Mouse (Mus musculus): ENCODE results near the gene Gm9611. TPM values are rescaled to one million over a fixed set of nuclear protein-coding genes. Genes with fewer than 3 reads are reported as not detected.
"Not testable (repeated sequence)": the region's sequence is repeated elsewhere in the genome, so short reads cannot be mapped to it uniquely, and the experiment has no call there.

The Gm9611 gene
- not detected in 2 replicates for polyA plus RNA-seq (2015; fragmentation: Nextera tagmentation; extraction: Ambion mirVana)

- not testable (repeated sequence) for H3K27ac ChIP-seq (ENCODE audit: low read length); H3K9ac ChIP-seq (ENCODE audit: low read length); H3K4me2 ChIP-seq (ENCODE audit: low read depth, low read length); H3K4me1 ChIP-seq (replicated peaks; ENCODE audit: control insufficient read depth, insufficient read depth, low read length); ATAC-seq (ENCODE audit: low read depth); H3K27me3 ChIP-seq (ENCODE audit: control insufficient read depth, insufficient read depth, low read depth, low read length); H3K9me3 ChIP-seq (ENCODE audit: control insufficient read depth, low read length); H3K4me3 ChIP-seq (ENCODE audit: low read length); H3K36me3 ChIP-seq (ENCODE audit: control insufficient read depth, insufficient read depth, low read length)
- WGBS: 67% methylated on average over 1 of the region's 3 CpGs
These were observed at the start of gene Gm9611 for GRCm38 (mm10) chr14:42297258-42297657. Gene Gm9611, minus strand, starts transcription at chr14:42297358.

- not testable (repeated sequence) for ATAC-seq (ENCODE audit: low read depth); H3K4me1 ChIP-seq (replicated peaks; ENCODE audit: control insufficient read depth, insufficient read depth, low read length); H3K27ac ChIP-seq (ENCODE audit: low read length); H3K9me3 ChIP-seq (ENCODE audit: control insufficient read depth, low read length); H3K36me3 ChIP-seq (ENCODE audit: control insufficient read depth, insufficient read depth, low read length); H3K4me3 ChIP-seq (ENCODE audit: low read length); H3K4me2 ChIP-seq (ENCODE audit: low read depth, low read length); H3K27me3 ChIP-seq (ENCODE audit: control insufficient read depth, insufficient read depth, low read depth, low read length); H3K9ac ChIP-seq (ENCODE audit: low read length)
- no CpG with 5 or more reads among the region's 1 CpGs for whole genome bisulfite sequencing
These were observed 12.8 kb upstream of the Gm9611 start, which contains the start of gene Gm7995 for GRCm38 (mm10) chr14:42309910-42310309. Gene Gm7995, plus strand, starts transcription at chr14:42310210.

- H3K27ac ChIP-seq (ENCODE audit: low read length); H3K4me3 ChIP-seq (ENCODE audit: low read length); H3K9me3 ChIP-seq (ENCODE audit: control insufficient read depth, low read length); H3K4me2 ChIP-seq (ENCODE audit: low read depth, low read length); H3K27me3 ChIP-seq (ENCODE audit: control insufficient read depth, insufficient read depth, low read depth, low read length); H3K36me3 ChIP-seq (ENCODE audit: control insufficient read depth, insufficient read depth, low read length); H3K9ac ChIP-seq (ENCODE audit: low read length); H3K4me1 ChIP-seq (replicated peaks; ENCODE audit: control insufficient read depth, insufficient read depth, low read length); ATAC-seq (ENCODE audit: low read depth): not testable (repeated sequence)
- WGBS: no CpG with 5 or more reads among the region's 3 CpGs
These were observed 37.2 kb downstream of the Gm9611 start, which contains the start of gene Gm17026 for GRCm38 (mm10) chr14:42259948-42260347. Gene Gm17026, minus strand, starts transcription at chr14:42260048.

Small RNA genes lying within 50 kb of the gene (microRNA-seq; reads per million reads assigned to microRNA genes)
- not detected for gene Gm25208
- not detected for gene Gm25892

Other genes starting within 250 kb of the Gm9611 start
- not detected in 2 replicates for gene Gm7951, start 180.0 kb downstream of the Gm9611 start, polyA plus RNA-seq (2015; fragmentation: Nextera tagmentation; extraction: Ambion mirVana)
- gene Gm17027, start 134.7 kb downstream of the Gm9611 start, polyA plus RNA-seq (2015; fragmentation: Nextera tagmentation; extraction: Ambion mirVana): not detected in 2 replicates
- not detected in 2 replicates for gene Gm3573, start 106.6 kb downstream of the Gm9611 start, polyA plus RNA-seq (2015; fragmentation: Nextera tagmentation; extraction: Ambion mirVana)
- gene Gm17026, start 37.3 kb downstream of the Gm9611 start, polyA plus RNA-seq (2015; fragmentation: Nextera tagmentation; extraction: Ambion mirVana): not detected in 2 replicates
- gene Gm7995, start 12.9 kb upstream of the Gm9611 start, polyA plus RNA-seq (2015; fragmentation: Nextera tagmentation; extraction: Ambion mirVana): not detected in 2 replicates
- not detected in 2 replicates for gene Gm8005, start 142.3 kb upstream of the Gm9611 start, polyA plus RNA-seq (2015; fragmentation: Nextera tagmentation; extraction: Ambion mirVana)
- not detected in 2 replicates for gene Gm8011, start 166.5 kb upstream of the Gm9611 start, polyA plus RNA-seq (2015; fragmentation: Nextera tagmentation; extraction: Ambion mirVana)
- not detected in 2 replicates for gene Gm8020, start 205.0 kb upstream of the Gm9611 start, polyA plus RNA-seq (2015; fragmentation: Nextera tagmentation; extraction: Ambion mirVana)
- gene Gm8024, start 226.9 kb upstream of the Gm9611 start, polyA plus RNA-seq (2015; fragmentation: Nextera tagmentation; extraction: Ambion mirVana): not detected in 2 replicates

All from lung, embryonic 16.5 days (tissue).